Mouse (Mus musculus): Measurements from ENCODE around the gene Ccl2. TPM values are rescaled to one million over a fixed set of nuclear protein-coding genes. Genes with fewer than 3 reads are reported as not detected.

The Ccl2 gene
- polyA plus RNA-seq, 1 experiment from 2014 or later = 3.6 TPM

- H3K9ac ChIP-seq (replicated peaks; ENCODE audit: low read length) = no peak overlapping the region
- H3K4me3 ChIP-seq (replicated peaks; ENCODE audit: low read depth, low read length) = no peak overlapping the region
- 60% methylated on average over 8 of the region's 8 CpGs for WGBS
- H3K27me3 ChIP-seq (ENCODE audit: control insufficient read depth, insufficient read depth, low read length) = no peaks in the 10 kb centered on the region
- DNase-seq = no peak
- no peak overlapping the region for H3K4me2 ChIP-seq (ENCODE audit: low read length)
- H3K9me3 ChIP-seq (ENCODE audit: control insufficient read depth, low read length) = no peaks in the 10 kb centered on the region
- no peak overlapping the region for H3K27ac ChIP-seq (replicated peaks; ENCODE audit: low read depth, low read length)
- no peaks in the 10 kb centered on the region for H3K4me1 ChIP-seq (ENCODE audit: control insufficient read depth, insufficient read depth, low read length)
- H3K36me3 ChIP-seq (ENCODE audit: control insufficient read depth, insufficient read depth, low read length) = no peaks in the 10 kb centered on the region
- ATAC-seq (ENCODE audit: low FRiP score, low TSS enrichment) = no peak
Observed at GRCm38 (mm10) chr11:82011411-82012193, 23.8 kb upstream of the Ccl2 start.

GRCm38 (mm10) chr11:82013756-82014155, 21.6 kb upstream of the Ccl2 start:
- Histone ChIP-seq H3K9ac (replicated peaks; ENCODE audit: low read length) (no peak overlapping the region), H3K4me2 (ENCODE audit: low read length) (no peak overlapping the region), H3K27ac (replicated peaks; ENCODE audit: low read depth, low read length) (no peak overlapping the region), H3K36me3 (ENCODE audit: control insufficient read depth, insufficient read depth, low read length) (no peaks in the 10 kb centered on the region), H3K9me3 (ENCODE audit: control insufficient read depth, low read length) (no peaks in the 10 kb centered on the region), H3K27me3 (ENCODE audit: control insufficient read depth, insufficient read depth, low read length) (no peaks in the 10 kb centered on the region), H3K4me3 (replicated peaks; ENCODE audit: low read depth, low read length) (no peak overlapping the region), H3K4me1 (ENCODE audit: control insufficient read depth, insufficient read depth, low read length) (no peaks in the 10 kb centered on the region)
- ATAC-seq (ENCODE audit: low FRiP score, low TSS enrichment) = no peak
- WGBS = 74% methylated on average over 1 of the region's 1 CpGs
- no peak for DNase-seq

- Histone ChIP-seq H3K4me2 (ENCODE audit: low read length) (no peak overlapping the region), H3K4me3 (replicated peaks; ENCODE audit: low read depth, low read length) (no peak overlapping the region), H3K27ac (replicated peaks; ENCODE audit: low read depth, low read length) (no peak overlapping the region), H3K9me3 (ENCODE audit: control insufficient read depth, low read length) (no peaks in the 10 kb centered on the region), H3K27me3 (ENCODE audit: control insufficient read depth, insufficient read depth, low read length) (no peaks in the 10 kb centered on the region), H3K36me3 (ENCODE audit: control insufficient read depth, insufficient read depth, low read length) (no peaks in the 10 kb centered on the region), H3K4me1 (ENCODE audit: control insufficient read depth, insufficient read depth, low read length) (no peaks in the 10 kb centered on the region), H3K9ac (replicated peaks; ENCODE audit: low read length) (no peak overlapping the region)
- DNase-seq = no peak
- WGBS = 80% methylated on average over 2 of the region's 2 CpGs
- ATAC-seq (ENCODE audit: low FRiP score, low TSS enrichment) = no peak
Observed at GRCm38 (mm10) chr11:82015066-82015465, 20.3 kb upstream of the Ccl2 start.

GRCm38 (mm10) chr11:82016181-82016780, 19.1 kb upstream of the Ccl2 start:
- no peak overlapping the region for H3K9ac ChIP-seq (replicated peaks; ENCODE audit: low read length)
- ATAC-seq (ENCODE audit: low FRiP score, low TSS enrichment) (no peak), DNase-seq (no peak)
- 84% methylated on average over 3 of the region's 3 CpGs for WGBS
- no peaks in the 10 kb centered on the region for H3K27me3 ChIP-seq (ENCODE audit: control insufficient read depth, insufficient read depth, low read length)
- H3K36me3 ChIP-seq (ENCODE audit: control insufficient read depth, insufficient read depth, low read length) = no peaks in the 10 kb centered on the region
- no peaks in the 10 kb centered on the region for H3K9me3 ChIP-seq (ENCODE audit: control insufficient read depth, low read length)
- no peaks in the 10 kb centered on the region for H3K4me1 ChIP-seq (ENCODE audit: control insufficient read depth, insufficient read depth, low read length)
- no peak overlapping the region for H3K4me3 ChIP-seq (replicated peaks; ENCODE audit: low read depth, low read length)
- no peak overlapping the region for H3K4me2 ChIP-seq (ENCODE audit: low read length)
- H3K27ac ChIP-seq (replicated peaks; ENCODE audit: low read depth, low read length) = no peak overlapping the region

GRCm38 (mm10) chr11:82019389-82019788, 16.0 kb upstream of the Ccl2 start:
- H3K4me3 ChIP-seq (replicated peaks; ENCODE audit: low read depth, low read length) = no peak overlapping the region
- no peaks in the 10 kb centered on the region for H3K36me3 ChIP-seq (ENCODE audit: control insufficient read depth, insufficient read depth, low read length)
- ATAC-seq (ENCODE audit: low FRiP score, low TSS enrichment) = no peak
- no peaks in the 10 kb centered on the region for H3K9me3 ChIP-seq (ENCODE audit: control insufficient read depth, low read length)
- no peak overlapping the region for H3K9ac ChIP-seq (replicated peaks; ENCODE audit: low read length)
- H3K27me3 ChIP-seq (ENCODE audit: control insufficient read depth, insufficient read depth, low read length) = no peaks in the 10 kb centered on the region
- WGBS = 65% methylated on average over 2 of the region's 2 CpGs
- no peaks in the 10 kb centered on the region for H3K4me1 ChIP-seq (ENCODE audit: control insufficient read depth, insufficient read depth, low read length)
- no peak for DNase-seq
- H3K27ac ChIP-seq (replicated peaks; ENCODE audit: low read depth, low read length) = no peak overlapping the region
- H3K4me2 ChIP-seq (ENCODE audit: low read length) = no peak overlapping the region

- no peak for DNase-seq
- H3K9me3 ChIP-seq (ENCODE audit: control insufficient read depth, low read length) = no peaks in the 10 kb centered on the region
Observed at GRCm38 (mm10) chr11:82019793-82020192, 15.6 kb upstream of the Ccl2 start.

GRCm38 (mm10) chr11:82021406-82021805, 14.0 kb upstream of the Ccl2 start:
- no peak for DNase-seq
- Histone ChIP-seq H3K9ac (replicated peaks; ENCODE audit: low read length) (no peak overlapping the region), H3K36me3 (ENCODE audit: control insufficient read depth, insufficient read depth, low read length) (no peaks in the 10 kb centered on the region), H3K27me3 (ENCODE audit: control insufficient read depth, insufficient read depth, low read length) (no peaks in the 10 kb centered on the region), H3K9me3 (ENCODE audit: control insufficient read depth, low read length) (no peaks in the 10 kb centered on the region), H3K4me1 (ENCODE audit: control insufficient read depth, insufficient read depth, low read length) (no peaks in the 10 kb centered on the region), H3K27ac (replicated peaks; ENCODE audit: low read depth, low read length) (no peak overlapping the region), H3K4me2 (ENCODE audit: low read length) (no peak overlapping the region), H3K4me3 (replicated peaks; ENCODE audit: low read depth, low read length) (no peak overlapping the region)
- no peak for ATAC-seq (ENCODE audit: low FRiP score, low TSS enrichment)
- 83% methylated on average over 3 of the region's 3 CpGs for WGBS

More at GRCm38 (mm10) chr11:82019793-82020192, 15.6 kb upstream of the Ccl2 start:
- Histone ChIP-seq H3K27ac (replicated peaks; ENCODE audit: low read depth, low read length) (no peak overlapping the region), H3K4me3 (replicated peaks; ENCODE audit: low read depth, low read length) (no peak overlapping the region), H3K4me2 (ENCODE audit: low read length) (no peak overlapping the region), H3K9ac (replicated peaks; ENCODE audit: low read length) (no peak overlapping the region), H3K27me3 (ENCODE audit: control insufficient read depth, insufficient read depth, low read length) (no peaks in the 10 kb centered on the region), H3K36me3 (ENCODE audit: control insufficient read depth, insufficient read depth, low read length) (no peaks in the 10 kb centered on the region), H3K4me1 (ENCODE audit: control insufficient read depth, insufficient read depth, low read length) (no peaks in the 10 kb centered on the region)
- no peak for ATAC-seq (ENCODE audit: low FRiP score, low TSS enrichment)

- H3K4me2 ChIP-seq (ENCODE audit: low read length) = no peak overlapping the region
- H3K27ac ChIP-seq (replicated peaks; ENCODE audit: low read depth, low read length) = no peak overlapping the region
- WGBS = 93% methylated on average over 6 of the region's 6 CpGs
- ATAC-seq (ENCODE audit: low FRiP score, low TSS enrichment) (no peak), DNase-seq (no peak)
- H3K9ac ChIP-seq (replicated peaks; ENCODE audit: low read length) = no peak overlapping the region
- no peaks in the 10 kb centered on the region for H3K36me3 ChIP-seq (ENCODE audit: control insufficient read depth, insufficient read depth, low read length)
- H3K27me3 ChIP-seq (ENCODE audit: control insufficient read depth, insufficient read depth, low read length) = no peaks in the 10 kb centered on the region
- H3K4me3 ChIP-seq (replicated peaks; ENCODE audit: low read depth, low read length) = no peak overlapping the region
- no peaks in the 10 kb centered on the region for H3K4me1 ChIP-seq (ENCODE audit: control insufficient read depth, insufficient read depth, low read length)
- H3K9me3 ChIP-seq (ENCODE audit: control insufficient read depth, low read length) = no peaks in the 10 kb centered on the region
Observed at GRCm38 (mm10) chr11:82022504-82023056, 12.8 kb upstream of the Ccl2 start.

- no peak overlapping the region for H3K4me3 ChIP-seq (replicated peaks; ENCODE audit: low read depth, low read length)
- H3K9ac ChIP-seq (replicated peaks; ENCODE audit: low read length) = no peak overlapping the region
- 84% methylated on average over 4 of the region's 4 CpGs for WGBS
- ATAC-seq (ENCODE audit: low FRiP score, low TSS enrichment) (no peak), DNase-seq (no peak)
- no peaks in the 10 kb centered on the region for H3K36me3 ChIP-seq (ENCODE audit: control insufficient read depth, insufficient read depth, low read length)
- H3K27ac ChIP-seq (replicated peaks; ENCODE audit: low read depth, low read length) = no peak overlapping the region
- H3K27me3 ChIP-seq (ENCODE audit: control insufficient read depth, insufficient read depth, low read length) = no peaks in the 10 kb centered on the region
- no peaks in the 10 kb centered on the region for H3K4me1 ChIP-seq (ENCODE audit: control insufficient read depth, insufficient read depth, low read length)
- no peak overlapping the region for H3K4me2 ChIP-seq (ENCODE audit: low read length)
- H3K9me3 ChIP-seq (ENCODE audit: control insufficient read depth, low read length) = no peaks in the 10 kb centered on the region
Observed at GRCm38 (mm10) chr11:82023769-82024168, 11.6 kb upstream of the Ccl2 start.

Data from midbrain, embryonic 14.5 days (tissue).